Mouse (Mus musculus): ENCODE data around the gene Syne2.

DNA sequence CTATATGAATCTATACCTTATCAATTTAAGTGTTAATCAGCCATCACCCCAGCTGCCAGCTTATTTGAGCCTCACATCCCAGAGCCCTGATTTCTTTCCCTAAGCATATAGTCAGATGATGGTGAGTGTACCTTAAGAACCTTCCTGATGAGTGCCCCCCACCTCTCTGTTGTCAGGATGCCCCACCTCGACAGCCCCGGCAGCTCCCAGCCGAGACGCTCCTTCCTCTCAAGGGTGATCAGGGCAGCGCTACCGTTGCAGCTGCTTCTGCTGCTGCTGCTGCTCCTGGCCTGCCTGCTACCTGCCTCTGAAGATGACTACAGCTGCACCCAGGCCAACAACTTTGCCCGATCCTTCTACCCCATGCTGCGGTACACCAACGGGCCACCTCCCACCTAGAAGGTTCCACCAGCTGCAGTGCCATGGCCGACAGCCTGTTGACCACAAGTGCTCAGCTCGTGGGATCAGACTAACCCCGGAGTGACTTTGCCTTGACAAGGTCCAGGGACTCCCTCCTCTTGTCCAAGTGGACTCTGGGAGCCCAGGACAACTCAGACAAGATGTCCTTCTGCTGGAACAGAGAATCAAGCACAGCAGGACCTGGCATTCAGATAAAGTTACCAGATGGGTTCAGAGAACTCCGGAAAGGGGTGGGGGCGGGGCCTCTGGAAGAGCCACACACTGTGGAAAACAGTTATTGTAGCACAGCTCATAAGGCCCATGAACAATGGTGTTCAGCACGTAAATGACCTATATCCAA is 291.9 kb downstream of the Syne2 start:
- no peak for TF ChIP-seq CTCF (IDR thresholded peaks at IDR 0.05; ENCODE audit: insufficient read depth, low read length)
- no peak for TF ChIP-seq POLR2A (IDR thresholded peaks at IDR 0.05; ENCODE audit: borderline replicate concordance, extremely low read depth, low read depth, low read length)
